Mouse (Mus musculus) embryo, embryonic 9.5 days (tissue): ENCODE data around the gene Surf4.

ENCODE experiments used
- DNase-seq: peaks from one replicate; pipeline ENCODE4 v3.0.0-alpha.2; 2017; ENCODE audit errors: extremely low spot score

Gene Surf4

DNA sequence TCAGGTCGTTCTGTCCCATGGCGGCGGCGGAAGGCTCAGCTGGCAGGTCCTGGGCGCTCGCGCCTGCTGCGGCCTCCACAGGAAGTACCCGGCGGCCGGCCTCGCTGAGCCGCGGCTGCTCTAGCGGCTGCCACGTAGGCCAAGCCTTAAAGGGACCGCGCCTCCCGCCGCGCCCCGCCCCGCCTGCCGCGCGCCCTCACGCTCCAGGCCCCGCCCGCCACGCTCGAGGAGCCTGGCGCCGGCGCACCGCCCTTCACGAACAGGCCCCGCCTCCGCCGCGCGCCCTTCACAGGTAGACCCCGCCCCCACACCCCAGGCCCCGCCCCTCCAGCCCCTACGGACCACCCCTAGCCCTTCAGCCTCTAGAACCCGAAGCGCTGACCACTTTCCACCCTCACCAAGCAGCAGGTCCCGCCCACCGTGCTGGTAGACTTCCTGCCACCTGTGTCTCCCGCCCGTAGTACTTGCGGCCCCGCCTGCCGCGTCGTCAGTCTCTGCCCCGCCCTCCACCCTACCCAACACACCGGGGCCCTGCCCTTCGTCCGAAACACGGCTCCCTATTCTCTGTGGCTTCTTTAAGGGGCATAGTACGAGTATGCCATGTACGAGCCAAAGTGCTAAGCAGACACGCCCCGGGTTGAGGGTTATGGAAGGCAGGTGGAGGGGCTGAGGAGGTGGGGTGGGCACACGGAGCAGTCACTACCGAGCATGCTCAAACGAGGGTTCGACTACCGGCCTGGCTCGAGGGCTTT, at the start of gene Surf4, which contains the start of gene Stkld1:
Surf4 (minus strand) TSS at position 625 of the 752 bp plus-strand sequence.
Stkld1 (plus strand) TSS at position 744 of the 752 bp plus-strand sequence.
- DNase-seq: peak; percentile 97

DNA sequence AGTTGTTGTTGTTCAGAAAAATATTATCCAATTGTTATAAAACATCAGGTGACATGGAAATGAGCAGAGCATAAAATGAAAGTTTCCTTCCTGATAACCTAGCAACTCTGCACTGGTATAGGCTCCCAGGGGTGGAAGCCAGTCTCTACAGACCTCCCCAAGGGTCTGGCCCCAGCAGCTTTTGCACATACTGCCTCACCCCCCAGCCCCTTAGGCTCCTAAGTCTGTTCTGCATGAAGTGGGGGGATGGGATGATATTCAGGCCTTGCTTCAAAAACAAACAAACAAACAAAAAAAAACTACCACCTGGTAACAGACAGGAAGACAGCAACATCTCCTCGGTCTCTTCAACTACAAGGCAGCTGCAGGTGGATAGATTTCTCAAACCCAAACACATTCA, 46.6 kb upstream of the Surf4 start:
- DNase-seq: no peak

DNA sequence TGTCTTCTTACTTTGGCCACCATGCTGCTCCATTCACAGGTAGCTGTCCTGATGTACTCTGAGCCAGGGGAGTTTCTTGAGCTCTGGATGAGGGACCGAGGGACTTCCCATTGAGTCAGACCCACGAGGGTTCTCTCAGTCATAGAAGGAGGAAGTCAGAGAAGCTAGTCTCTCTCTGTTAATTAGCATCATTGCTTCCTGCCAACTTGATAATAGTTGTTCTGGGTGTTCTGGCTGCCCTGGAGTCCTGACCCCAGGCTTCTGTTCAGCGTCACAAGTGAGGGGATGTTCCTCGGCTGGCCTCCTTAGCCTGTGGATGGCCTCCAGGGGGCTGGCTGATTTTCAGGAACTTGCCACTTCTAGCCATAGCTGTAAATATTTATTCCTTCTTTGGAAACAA, 40.2 kb upstream of the Surf4 start:
- no peak for DNase-seq

DNA sequence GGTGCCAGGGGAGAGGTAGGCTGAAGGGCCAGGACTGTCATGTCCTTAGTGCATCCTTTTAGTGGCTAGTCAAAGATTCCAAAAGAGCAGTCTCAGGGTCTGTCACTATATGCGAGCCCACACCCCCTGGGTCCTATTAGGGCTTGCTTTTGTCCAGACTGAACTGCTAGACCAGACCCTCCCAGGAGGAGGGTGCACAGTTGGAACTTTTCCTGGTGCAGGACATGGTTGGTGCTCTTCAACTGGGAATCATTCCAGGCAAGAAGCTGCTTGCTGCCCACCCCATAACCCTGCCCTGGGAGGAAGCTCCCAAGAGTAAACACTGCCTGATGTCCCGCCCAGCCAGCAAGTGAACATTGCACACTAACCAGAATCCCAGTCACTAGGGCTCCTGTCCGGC, 39.4 kb upstream of the Surf4 start, which contains the start of gene Adamts13:
Adamts13 (plus strand) TSS at position 301 of the 400 bp plus-strand sequence.
- DNase-seq: no peak

DNA sequence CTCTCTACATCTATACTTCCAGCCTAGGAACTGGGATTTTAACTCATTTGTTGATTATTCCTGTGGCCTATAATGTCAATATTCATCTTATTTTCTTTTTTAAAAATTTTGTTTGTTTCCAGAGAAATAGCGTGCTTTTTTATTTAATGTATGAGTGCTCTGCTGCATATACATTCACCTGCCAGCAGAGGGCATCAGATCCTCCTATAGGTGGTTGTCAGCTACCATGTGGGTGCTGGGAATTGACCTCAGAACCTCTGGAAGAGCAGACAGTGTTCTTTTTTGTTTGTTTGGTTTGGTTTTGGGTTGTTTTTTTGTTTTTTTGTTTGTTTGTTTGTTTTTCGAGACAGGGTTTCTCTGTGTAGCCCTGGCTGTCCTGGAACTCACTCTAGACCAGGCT, 33.5 kb upstream of the Surf4 start:
- no peak for DNase-seq

DNA sequence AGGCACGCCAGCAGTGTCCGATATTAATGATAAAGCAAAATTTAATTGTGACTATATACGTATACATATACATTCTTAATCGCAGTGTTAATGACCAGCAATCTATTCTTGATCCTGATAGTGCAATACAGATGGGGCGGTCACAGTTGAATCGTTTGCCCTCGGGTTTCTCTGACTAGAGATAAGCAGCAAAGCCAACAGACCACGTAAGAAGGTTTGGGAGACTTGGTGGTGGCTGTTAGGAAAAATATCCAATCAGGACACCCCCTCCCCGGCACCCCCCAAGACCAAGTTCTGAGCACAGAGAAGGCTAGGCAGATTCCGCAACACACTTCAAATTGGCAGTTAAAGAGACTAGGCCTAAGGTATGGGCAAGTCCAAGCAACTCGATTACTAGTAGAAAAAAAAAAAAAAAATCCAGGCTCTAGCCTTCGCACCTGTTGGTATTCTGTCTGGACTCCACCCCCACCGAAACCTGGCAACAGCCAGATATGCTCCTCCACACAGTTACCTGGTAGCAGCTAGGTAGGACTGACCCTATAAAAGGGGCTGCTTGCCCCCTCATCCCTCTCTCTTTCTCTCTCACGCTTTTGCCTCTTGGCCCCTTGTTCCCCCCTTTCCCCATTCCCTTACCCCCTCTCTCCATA, 31.1 kb upstream of the Surf4 start:
- DNase-seq: no peak

DNA sequence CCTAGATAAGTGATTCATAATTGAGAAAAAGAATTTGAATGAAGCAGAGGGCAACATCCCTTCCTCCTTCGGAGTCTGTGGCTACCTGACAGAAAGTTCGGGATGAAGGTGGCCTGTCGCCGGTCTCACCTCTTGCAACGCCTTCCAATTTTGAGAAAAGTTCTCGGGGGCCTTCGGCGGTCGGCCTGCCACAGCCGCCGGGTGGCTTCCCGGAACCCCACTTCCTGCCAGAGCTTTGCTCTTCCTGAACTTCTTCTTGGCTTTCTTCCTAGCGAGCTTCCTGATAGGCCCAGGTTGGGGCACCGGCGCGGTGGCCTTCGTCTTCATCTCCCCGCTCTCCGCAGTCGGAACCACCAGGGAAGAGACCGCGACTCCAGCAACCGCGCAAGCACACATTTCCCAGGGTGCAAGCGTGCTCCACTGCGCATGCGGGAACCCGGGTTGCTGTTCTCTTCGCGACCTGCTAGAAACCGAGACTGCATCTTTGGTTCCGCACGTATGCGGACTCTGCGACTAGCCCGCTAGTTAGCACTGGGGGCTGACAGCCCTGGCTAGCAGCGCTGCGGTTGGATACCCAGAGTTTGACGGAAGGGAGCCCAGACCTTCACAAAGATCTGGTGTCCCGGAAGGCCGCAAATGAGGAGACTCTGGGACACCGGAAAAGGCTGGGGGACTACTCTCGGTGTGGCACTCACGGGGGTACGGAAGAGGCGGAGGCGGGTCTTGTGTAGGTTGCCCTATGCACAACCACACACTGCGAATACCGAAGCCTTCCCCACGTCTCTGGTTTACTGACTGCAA, 30.4 kb upstream of the Surf4 start, which contains the start of gene Rexo4:
Rexo4 (minus strand) TSS at position 464 of the 801 bp plus-strand sequence.
- peak; percentile 93 for DNase-seq

DNA sequence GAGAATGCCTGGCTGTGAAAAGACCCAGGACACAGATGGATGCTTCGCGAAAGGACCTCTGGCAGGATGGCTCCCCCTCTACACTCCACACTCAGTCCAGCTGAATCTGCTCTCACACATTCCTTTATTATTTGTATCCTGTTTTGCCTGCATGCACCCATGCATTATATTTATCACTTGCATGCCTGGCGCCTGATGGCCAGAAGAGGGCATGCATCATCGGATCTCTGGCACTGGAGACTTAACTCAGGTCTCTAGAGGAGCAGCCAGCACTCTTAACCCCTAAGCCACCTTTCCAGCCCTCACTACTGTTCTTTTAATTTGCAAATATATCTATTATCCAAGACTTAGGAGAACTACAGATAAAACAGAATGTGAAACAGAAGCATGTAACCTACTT, 27.0 kb upstream of the Surf4 start:
- DNase-seq: no peak

DNA sequence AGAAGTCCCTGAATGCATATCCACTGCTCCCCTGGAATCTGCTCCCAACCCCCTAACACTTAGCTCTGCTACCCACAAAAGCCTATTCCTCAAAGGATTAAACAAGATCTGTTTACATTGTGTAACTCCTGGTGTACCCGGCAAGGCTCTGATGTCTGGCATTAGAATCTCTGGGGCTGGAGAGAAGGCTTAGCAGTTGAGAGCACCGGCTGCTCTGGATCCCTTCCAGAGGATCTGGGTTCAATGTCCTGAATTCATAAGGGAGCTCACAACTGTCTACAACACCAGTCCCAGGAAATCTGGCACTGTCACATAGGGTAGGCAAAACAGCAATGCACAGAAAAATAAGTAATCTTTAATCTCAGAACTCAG, 23.7 kb upstream of the Surf4 start:
- DNase-seq: no peak

DNA sequence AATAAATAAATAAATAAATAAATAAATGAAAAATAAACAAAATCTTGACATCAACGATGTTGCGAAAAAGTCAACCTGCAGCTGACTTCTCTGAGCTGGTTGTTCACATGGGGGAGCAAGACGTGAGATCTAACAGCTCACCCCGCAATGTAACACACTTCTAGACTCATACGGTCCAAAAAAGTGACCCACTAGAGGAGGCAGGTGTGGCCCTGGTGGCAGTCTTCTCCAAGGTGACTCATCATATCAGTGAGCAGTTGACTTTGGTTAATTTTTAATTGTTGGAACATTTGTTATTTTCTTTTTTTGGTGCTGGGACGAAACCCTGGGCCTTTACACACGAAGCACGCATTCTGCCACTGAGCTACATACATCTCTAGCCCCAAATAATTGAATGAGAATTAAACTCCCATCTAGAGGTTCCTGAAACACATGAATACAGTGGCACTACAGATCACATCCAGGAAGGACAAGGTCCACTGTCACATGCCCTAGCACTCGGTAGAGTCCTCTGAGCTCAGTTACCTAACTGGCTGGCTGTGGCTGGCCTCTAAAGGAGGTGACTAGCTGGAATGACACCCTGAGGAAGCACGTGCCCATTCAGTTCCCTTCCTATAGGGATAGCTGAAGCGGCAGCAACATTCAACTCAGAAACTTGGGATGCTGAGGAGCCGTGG, 23.2 kb upstream of the Surf4 start:
- no peak for DNase-seq

DNA sequence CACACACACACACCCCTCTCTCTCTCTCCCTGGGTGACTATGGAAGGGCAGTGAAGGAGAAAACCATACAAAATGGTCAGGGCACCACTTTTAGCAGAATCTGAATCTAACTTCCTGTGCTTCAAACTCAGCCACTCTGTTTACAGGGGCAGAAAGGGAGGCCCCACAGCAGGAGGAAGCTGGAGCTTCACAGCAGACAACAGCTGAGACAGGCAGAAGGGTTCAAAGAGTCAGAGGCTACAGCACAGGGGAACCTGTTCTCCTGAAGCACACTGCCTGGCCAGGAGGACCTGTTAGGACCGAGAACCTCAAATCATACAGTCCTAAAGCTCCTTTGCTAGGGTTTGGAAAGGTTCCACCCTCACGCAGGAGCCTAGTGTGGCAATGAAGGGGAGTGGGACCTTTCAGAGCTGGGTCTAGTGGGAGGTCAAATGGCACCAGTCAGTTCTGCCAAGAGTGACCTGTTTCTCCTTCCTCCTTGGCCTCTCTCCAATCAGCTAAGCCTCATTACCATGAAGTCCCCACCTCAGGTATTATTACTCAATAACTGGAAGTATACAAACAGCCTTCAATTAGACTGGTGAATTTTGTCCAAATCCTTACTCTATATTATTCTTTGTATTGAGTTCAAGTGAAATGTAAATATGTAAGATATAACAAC, 21.1 kb upstream of the Surf4 start:
- DNase-seq: no peak

DNA sequence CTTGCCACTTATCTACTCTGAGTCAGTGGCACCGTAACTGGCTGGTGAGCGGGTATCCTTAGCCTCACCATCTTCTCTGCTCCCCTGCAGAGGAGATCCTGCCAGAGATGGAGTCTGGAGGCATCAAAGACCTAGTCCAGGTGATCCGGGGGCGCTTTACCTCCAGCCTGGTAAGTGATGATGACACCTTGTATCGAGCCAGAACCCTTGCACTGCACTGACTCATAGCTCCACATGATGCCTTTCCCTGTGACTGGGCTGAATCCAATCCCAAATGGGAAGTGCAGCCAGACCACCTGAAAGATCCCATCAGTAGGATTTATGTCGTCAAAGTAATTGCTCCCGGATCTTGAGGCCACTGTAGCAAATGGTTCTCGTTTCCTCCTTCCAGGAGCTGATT, 19.1 kb upstream of the Surf4 start:
- DNase-seq: no peak

DNA sequence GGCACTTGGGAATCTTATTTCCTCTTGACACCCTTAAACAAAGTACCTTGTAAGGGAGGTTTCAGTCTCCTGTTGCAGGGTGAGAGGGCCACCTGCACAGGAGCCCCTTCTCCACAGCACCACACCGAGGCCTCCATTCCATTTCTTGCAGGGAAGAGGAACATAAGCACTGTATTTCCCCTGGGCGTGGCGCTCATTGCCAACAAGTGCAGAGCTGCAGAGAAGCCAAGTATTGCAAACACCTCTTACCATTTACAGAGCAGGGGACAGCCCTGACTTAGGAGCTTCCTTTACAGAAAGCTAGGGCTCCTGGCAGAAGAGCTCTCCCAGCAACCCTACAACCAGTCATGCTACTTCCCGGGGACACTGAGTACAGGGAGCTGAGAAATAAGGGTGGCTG, 18.5 kb upstream of the Surf4 start:
- DNase-seq: no peak

DNA sequence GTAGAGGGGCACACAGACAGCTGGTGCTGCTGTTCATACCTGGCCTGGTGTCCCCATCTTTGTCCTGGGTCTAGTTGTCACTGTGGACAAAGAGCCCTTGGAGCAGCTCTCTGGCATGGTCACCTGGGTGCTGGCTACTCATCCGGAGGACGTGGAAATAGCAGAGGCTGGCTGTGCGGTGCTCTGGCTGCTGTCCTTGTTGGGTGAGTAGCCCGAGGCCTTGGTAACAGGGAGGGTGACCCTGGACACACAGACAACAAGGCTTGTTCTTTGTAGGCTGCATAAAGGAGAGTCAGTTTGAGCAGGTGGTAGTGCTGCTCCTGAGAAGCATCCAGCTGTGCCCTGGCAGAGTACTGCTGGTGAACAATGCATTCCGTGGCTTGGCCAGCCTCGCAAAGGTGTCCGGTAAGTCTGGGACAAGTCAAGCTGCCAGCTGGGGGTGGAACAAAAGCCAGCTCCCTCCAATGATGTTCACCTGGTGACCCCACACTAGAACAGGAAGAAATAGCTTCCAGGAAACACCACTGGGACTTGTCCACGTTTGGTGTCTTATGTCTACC, 17.7 kb upstream of the Surf4 start:
- no peak for DNase-seq

DNA sequence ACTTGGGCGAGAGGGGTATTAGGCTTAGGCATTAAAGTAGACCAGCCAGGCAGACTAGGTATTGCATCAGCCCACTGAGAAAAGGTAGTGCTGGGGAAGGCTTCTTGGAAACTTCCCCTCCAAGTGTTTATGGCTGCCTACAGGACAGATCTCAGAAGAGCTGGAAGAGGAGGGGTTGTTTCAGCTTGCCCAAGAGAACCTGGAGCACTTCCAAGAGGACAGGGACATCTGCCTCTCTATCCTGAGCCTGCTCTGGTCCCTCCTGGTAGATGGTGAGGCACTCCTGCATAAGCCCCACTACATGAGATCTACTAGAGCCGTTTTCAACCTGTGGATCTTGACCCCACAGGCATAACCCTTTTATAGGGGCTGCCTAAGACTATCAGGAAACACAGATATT, 16.7 kb upstream of the Surf4 start:
- no peak for DNase-seq

DNA sequence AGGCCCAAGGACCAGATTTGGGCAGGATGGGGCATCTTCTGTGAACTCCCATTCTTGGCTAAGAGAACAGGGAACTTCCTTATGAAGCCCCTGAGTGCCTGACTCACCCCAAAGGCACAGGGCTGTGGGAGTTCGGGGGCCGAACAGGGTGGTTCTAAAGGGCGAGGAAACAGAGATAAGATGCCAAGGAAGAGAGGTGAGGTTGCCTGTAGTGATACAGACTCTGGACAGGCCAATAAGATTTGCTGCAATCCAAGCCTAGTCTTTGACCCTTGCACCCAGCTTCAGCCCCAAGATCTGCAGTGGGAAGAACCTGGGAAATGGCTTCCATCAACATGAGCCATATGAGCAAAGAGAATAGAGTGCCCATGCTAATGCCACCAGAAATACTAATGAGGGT, 9.5 kb upstream of the Surf4 start:
- no peak for DNase-seq

DNA sequence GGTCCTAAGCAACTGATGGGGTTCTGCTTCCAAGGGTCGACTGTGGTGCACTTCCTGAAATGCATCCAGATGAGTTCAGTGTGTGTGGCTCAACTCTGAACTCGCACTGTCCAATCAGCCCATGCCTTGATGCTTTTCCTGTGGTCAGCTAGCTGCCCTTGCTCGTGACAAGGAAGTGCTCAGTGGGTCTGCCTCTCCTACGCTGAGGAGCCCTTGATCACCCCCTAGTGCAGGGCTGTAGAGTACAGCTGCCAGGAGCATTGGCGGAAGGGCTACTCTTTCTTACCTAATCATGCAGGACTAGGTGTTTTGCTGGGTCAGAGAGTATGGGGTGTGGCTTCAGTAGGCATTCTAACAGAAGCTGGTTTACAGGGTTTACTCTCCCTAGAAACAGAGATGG, 7.8 kb upstream of the Surf4 start:
- DNase-seq: no peak

DNA sequence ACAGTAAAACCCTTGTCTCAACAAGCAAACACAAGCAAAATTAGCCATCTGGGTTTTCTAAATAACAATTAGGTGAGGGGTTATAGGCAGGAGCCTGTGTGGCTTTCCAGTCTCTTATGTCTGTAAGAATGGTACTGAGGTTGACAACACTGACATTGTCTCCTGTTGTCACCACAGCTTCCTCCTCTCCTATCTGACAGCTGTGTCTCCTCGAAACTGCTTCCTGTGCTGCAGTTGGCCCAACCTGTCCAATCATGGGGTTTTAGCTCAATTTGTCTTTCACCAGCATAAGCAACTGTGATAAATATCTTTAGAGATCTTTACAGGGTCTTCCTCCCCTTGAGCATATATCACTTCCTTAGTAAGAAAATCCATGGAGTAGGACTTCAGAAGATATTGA, 2.7 kb upstream of the Surf4 start:
- DNase-seq: no peak

DNA sequence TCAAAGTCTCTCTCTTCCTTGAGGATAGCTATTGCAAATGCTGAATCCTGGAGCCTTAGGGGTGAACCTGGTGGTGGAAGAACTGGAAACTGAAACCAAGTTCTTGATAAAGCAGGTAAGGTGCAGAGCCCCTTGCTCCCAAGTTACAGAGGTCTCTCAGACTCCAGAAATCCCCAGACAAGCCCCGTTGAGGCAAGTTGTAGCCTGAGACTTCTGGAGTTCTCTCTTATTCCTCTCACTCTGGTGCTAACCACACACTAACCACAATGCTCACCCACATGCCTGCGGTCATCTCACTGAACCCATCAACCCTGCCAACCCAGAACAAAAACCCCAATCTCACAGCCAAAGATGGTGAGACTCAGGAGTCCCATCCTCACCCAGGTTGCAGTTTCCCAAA, 1.6 kb upstream of the Surf4 start:
- DNase-seq: no peak

DNA sequence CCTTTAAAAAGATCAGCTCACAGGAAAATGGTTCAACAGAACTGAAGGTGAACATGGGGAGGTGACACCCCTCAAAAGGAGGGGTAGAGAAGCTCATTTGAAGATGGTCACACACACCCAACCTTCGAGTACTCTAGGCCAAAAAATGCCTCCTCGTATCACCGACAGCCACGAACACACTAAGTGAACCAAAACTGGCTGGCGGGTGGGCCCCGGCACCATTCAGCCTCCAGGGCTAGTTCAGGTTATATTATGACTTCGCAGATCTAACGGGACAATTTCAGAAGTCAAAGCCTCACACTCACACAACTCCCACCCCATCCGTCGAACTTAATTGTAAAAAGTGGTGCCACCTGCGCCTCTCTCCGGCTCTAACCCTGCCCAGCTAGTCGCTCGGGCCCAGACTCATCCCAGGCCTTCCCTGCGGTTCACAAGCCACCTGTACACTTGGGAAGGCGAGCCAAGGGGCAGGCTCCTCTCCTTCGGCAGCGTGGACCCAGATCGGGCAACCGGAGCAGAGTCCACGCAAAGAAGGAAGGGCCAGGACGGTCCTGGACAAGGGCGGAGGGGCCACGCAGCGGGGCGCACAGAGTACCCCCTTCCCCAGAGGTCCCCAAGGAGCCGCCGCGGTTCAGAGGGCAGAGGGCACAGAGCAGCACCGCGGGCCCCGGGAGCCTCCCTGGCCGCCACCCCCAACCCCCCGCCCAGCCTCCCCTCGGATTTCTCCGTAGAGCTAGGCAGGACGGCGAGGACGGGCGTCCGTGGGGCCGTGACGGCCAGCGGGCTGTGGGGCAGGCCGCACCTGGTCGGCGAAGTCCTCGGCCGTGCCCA, 1.0 kb downstream of the Surf4 start:
- DNase-seq: no peak
